ENCODE assay signal across 12 mouse cellular contexts in the genomic region with DNA sequence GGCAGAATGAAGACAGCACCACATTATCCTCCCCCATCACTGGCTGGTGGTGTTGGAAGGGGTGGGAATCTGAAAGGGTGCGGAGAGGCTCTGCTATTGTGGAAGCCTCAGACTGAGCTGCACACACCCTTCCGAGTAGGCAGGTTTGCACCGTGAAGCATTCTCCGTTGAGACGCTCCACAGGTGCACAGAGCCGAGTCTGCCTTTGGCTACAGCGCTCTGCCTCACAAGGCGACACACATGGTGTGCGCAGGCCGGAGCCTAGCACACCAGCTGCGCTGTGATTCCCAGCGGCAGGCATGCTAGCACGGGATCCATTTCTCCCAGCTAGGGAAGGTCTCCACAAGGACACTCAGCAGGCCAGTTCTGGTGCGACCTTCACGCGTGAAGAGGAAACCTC. TPM values are rescaled to one million over a fixed set of nuclear protein-coding genes. Genes with fewer than 3 reads are reported as not detected.
DNase-seq lines count a peak whose midpoint lies in the region; ATAC-seq lines count a peak whose summit lies in the region.
"Had no signal": no experiment of that assay in that cellular context is flagged by ENCODE, and none has a peak within 500 bp of the region (broad histone marks: within the 10 kb centered on the region; RNA-seq: fewer than 3 reads in every experiment).

No protein-coding gene starts in this region.

- H3K27me3 ChIP-seq in neural tube, embryonic 12.5 days (replicated peaks): no peaks in the 10 kb centered on the region
- H3K27me3 ChIP-seq: liver, embryonic 13.5 days had no signal

- WGBS in neural tube, embryonic 12.5 days: 68% methylated on average over 16 of the region's 16 CpGs

- H3K36me3 ChIP-seq in neural tube, embryonic 12.5 days: no peaks in the 10 kb centered on the region
- H3K36me3 ChIP-seq: liver, embryonic 13.5 days; midbrain, embryonic 12.5 days had no signal

- no peak overlapping the region for H3K4me2 ChIP-seq in neural tube, embryonic 12.5 days (replicated peaks)
- H3K4me2 ChIP-seq: liver, embryonic 13.5 days; midbrain, embryonic 12.5 days had no signal

- H3K27ac ChIP-seq in neural tube, embryonic 12.5 days: no peak overlapping the region
- H3K27ac ChIP-seq: liver, embryonic 13.5 days; midbrain, embryonic 12.5 days had no signal

- H3K9ac ChIP-seq in neural tube, embryonic 12.5 days: no peak overlapping the region
- H3K9ac ChIP-seq: liver, embryonic 13.5 days; midbrain, embryonic 12.5 days had no signal

- peak; percentile 13; the same call in 1 of the 2 replicates for ATAC-seq in neural tube, embryonic 12.5 days (ENCODE audit: low FRiP score, low read depth)
- ATAC-seq: intestine, postnatal 0 days had no signal

- H3K4me1 ChIP-seq in neural tube, embryonic 12.5 days: peaks cover 10% of the 10 kb centered on the region; the same call in 1 of the 2 replicates

- no peaks in the 10 kb centered on the region for H3K9me3 ChIP-seq in neural tube, embryonic 12.5 days
- H3K9me3 ChIP-seq: liver, embryonic 13.5 days; midbrain, embryonic 12.5 days had no signal

- H3K4me3 ChIP-seq in neural tube, embryonic 12.5 days: no peak overlapping the region
- H3K4me3 ChIP-seq: liver, embryonic 13.5 days; midbrain, embryonic 12.5 days had no signal

- DNase-seq in adrenal gland, adult 8-10 months: peak; percentile 4
- DNase-seq in adrenal gland, postnatal 36 days: no peak
- no peak for DNase-seq in neural tube, embryonic 10.5 days (ENCODE audit: extremely low spot score, low spot score)
- DNase-seq in layer of hippocampus, adult 9-11 months: peak; percentile 66
- DNase-seq in right cerebral cortex, postnatal 25 days: peak; percentile 71
- DNase-seq in embryo, embryonic 11 days: no peak
- no peak for DNase-seq in spleen, postnatal 14 days (ENCODE audit: low spot score in 2 of 2)
- DNase-seq: gastrocnemius, postnatal 36 days; liver, embryonic 13.5 days had no signal

RNA-seq across cellular contexts. Expression of a gene that starts 47.6 kb away (rescaled TPM):
- 1 to 10 TPM; 8.0 to 9.9 (median 8.6) TPM for total RNA-seq in adrenal gland, adult 8-10 months (2022)
- 1 to 10 TPM; 4.1 to 7.1 TPM for total RNA-seq in adrenal gland, postnatal 36 days (2021)
- 45.8 and 47.4 TPM in 2 replicates for polyA plus RNA-seq in neural tube, embryonic 12.5 days (2016; fragmentation: Nextera tagmentation; extraction: Ambion mirVana)

Comparison
In these comparisons a context has a peak if more than half of its experiments do, and no peak if none do; other contexts are left out.
1. DNase-seq: peak in adrenal gland, adult 8-10 months (single experiment), layer of hippocampus, adult 9-11 months (single experiment) and right cerebral cortex, postnatal 25 days (single experiment); none in adrenal gland, postnatal 36 days (0 of 2), neural tube, embryonic 10.5 days (single experiment), embryo, embryonic 11 days (single experiment) and spleen, postnatal 14 days (0 of 2).